Mouse (Mus musculus) heart, adult 9 months (tissue): ENCODE data around the gene Fancd2os.
A peak's percentile ranks its signal among the peaks of the same experiment; 100 is the strongest.

Experiments used
- DNase-seq, 2 experiments: peaks; one replicate each; pipeline ENCODE4 v3.0.0; 2022; ENCODE audit warnings: low spot score in 2 of 2

The Fancd2os gene

DNA sequence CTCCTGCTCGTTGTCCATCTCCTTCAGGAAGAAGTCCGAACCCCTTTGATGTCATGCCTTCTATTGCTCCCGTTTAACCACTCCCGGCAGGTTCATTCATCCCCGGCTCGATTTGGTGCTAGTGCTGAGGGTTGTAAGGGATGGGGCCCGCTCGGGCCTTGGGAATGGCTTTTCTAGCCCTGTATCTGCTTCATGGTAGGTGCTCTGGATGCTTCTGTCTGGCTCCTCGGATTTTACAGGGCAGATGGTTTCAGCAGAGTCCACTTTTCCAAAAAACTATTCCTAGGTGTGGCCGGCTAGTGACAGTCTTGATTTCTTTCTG lies 4.7 kb upstream of the Fancd2os start:
- DNase-seq = no peak

DNA sequence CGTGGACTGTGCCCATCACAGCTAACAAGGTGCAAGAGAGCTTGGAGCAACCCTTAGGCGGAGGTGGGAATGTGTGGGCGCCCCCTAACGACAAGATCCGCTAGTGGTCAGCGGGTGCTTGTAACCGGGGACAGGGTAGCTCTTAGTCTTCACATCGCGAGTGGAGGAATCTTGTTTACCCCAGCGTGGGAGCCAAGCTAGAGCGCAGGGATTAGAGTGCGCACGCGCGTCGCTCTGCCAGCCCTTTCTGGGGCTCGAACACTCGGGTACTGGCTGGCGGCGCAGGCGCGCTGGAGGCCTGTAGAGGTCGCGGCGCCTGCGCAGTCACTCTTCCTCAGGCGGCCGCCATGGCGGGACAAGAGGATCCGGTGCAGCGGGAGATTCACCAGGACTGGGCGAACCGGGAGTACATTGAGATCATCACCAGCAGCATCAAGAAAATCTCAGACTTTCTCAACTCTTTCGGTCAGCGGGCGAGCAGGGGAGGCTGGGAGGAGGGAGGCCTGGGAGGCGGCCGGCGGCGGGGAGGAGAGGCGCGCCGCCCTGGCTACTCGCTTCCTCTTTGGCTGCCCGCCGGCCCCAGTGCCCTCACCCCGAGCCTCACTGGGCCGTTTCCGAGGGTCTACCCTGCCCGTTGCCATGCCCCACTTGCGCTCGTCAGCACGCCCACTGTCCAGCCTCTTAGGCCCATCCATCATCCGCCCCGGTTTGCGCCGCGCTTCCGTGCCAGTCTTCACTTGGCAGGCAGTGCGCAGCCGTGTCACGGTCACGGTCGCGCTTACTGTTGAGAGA lies 4.1 kb upstream of the Fancd2os start, which contains the start of gene Brk1:
Gene Brk1 (plus strand): TSS at position 341 of the 792 bp plus-strand sequence.
- peak; percentile 90 to 93 for DNase-seq

DNA sequence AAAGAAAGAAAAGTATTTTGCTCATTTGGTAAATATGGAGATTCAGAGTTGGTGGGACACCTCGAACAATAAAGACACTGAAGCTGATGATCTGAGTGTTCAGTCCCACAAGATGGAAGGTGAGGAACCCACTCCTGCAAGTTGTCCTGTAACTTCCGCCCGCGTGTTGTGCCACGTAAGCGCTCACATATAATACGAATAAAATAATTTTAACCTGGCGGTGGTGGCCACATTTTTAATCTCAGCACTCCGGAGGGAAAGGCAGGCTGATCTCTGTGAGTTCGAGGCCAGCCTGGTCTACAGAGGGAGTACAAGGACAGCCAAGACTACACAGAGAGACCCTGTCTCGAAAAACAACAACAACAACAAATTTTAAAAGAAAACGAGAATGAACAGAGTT lies 3.5 kb upstream of the Fancd2os start:
- no peak for DNase-seq

DNA sequence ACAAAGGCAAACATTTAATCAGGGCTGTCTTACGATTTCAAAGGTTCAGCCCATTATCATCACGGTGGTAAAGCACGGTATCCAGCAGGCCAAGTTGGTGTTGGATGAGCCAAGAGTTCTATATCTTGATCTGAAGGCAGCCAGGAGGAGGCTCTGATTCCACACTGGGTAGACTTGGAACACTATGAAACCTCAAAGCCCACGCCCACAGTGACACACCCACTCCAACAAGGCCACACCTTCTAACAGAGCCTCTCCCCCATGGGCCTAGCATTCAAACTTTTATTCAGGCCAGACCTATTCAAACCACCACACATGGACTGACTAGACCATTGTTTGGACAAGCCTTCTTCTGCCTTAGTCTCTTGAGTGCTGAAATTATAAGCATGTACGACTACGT lies 2.3 kb upstream of the Fancd2os start:
- no peak for DNase-seq

DNA sequence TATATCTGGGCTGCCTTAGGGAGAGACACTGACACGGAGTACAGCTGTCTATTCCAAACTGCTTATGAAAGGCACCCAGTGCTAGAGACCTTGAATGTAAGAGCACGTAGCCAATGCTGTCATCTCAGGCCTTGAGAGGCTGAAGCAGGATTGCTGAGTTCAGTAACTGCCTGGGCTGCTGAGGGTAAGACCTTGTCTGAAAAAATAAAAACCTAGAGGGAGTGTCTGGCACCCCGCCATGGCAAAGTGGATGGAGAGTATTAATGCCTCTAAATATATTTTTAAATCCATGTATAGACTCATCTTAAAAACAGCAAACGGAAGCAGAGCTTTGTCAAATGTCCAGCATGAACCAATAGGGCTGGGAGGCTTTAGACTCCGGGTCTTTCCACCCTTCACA lies 682 bp downstream of the Fancd2os start:
- DNase-seq = no peak

DNA sequence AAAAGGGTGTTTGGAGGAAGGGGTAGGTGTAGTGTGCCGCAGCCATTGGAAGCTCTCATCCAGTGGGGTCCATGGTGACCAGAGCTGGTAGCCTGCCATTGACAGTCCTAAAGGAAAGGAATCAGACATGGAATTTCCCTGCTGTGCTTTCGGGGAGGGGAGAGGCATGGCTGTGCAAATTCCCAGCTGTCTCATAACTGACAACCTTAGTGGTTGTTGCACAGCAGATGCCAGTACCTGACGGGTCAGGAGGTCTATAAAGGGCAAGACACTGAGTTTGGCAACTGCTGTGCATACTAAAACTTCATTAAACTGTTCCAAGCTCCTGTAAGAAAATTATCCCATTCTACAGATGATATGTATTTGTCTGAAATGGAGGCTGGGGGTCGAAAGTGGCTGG lies 2.6 kb downstream of the Fancd2os start:
- DNase-seq = no peak

DNA sequence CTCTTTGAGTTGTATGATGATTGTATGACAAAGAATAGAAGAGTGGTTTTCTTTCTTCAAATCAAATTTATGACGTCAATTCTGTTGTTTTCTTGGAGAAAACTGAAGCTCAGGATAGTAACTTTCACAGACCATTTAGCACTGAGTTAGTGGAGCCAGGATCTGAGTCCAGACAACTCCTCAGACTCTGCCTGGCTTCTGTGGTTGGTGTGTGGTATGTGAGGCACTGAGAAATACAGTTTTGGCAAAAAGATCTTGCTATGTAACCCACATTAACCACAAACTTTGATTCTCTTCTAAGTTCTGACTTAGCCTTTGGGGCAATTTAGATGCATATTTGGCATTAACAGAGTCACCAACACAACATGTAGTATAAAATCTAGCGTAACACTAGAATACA lies 7.9 kb downstream of the Fancd2os start:
- DNase-seq = no peak

DNA sequence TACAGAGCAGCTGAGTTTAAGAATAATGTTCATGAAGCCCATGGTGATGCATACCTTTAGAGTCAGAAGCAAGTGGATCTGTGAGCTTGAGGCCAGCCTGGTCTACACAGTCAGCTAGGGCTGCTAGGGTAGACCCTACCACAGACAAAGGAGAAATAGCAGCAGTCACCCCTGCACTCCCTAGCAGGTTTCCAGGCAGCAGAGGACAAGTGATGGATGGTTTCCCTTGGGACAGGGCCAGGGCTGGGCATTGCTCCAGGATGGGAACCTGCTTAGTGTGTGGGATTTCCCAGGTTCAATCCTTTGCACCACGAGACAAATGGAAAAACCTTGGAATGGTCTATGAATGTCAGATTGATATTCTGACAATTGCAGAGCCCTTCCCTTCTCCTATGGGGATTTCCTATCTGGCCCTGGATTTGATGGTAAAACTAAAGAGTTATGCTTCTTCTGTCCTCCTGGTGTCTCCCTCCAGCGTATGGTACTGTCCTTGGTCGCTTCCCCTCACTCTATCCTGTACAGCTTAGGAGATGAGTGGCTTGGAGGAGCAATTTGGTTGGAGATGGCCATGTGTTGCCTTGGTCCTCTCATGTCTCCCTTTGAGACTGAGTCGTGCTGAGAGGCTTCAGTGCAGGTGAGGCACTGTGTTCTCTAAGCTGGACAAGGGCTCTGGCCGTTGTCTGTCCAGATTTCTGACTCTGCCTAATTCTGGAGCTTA lies 13.9 kb downstream of the Fancd2os start:
- DNase-seq = no peak

DNA sequence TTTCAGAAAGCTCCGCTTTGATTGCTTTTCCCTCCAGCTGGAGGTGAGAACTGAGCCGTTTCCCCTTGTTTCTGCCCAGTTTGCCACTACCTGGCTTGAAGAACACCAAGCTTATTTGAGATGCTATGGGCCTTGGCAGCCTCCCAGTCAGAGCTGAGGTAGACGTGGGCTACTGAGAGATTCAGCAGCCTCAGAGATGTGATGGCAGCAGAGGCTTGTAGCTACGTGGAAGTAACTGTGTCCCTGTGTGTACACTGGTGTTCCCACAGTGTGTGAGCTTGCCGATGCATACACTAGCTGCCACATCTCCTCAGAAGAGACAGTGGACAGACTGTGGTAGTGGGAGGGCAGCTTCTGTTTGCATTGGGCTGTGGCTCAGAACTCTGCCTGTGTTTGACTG lies 15.4 kb downstream of the Fancd2os start:
- DNase-seq = no peak

DNA sequence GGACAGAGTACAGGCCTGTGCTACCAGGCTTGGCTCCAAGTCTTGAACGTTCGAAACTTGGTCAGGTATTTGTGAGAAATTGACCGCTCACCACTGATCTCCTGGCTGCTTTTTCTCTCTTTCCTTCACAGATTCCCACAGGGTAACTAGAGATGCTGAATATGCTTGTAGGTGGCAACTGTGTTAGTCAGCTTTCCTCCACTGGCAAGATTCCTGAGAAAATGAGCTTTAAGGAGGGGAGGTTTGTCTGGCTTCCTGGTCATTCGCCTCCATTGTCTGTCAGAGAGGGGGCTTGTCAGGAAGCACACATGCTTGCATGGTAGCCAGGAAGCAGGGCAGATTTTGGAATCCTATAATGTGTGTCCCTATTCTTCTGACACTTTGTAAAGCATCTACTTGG lies 17.5 kb downstream of the Fancd2os start:
- DNase-seq = no peak

DNA sequence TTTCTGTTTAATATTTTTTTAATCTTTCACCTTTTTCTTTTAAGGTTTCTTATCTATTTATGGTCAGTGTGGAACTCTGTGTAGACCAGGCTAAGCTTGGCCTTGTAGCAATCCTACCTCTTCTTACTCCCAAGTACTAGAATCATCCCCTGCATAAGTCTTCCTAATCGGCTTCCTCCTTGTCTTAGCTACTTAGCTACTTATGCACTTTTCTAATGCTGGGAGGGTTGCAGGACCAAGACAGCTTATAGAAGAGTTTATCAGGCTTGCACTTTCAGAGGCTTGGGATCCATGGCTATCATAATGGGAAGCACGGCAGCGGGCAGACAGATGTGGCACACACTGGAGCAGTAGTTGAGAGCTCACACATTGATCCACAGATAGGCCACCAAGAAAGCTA lies 21.2 kb downstream of the Fancd2os start:
- DNase-seq = no peak

DNA sequence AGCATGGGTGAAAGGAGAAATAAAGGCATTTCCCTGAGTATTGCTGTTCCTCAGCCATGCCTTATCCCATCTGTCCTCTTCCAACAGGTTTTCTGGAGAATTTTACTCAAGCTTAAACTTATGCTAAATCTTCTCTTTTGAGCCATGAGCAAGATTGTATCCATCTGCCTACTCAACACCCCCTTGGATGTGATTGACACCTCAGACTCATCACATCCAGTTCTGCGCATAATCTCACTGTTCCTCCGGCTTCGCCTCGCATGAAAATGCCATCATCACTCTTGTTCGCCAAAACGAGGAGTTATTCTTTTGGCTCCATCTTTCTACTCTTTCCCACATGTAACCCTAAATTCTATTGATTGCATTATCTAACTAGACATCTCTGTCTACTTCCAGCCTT lies 24.5 kb downstream of the Fancd2os start:
- DNase-seq = no peak

DNA sequence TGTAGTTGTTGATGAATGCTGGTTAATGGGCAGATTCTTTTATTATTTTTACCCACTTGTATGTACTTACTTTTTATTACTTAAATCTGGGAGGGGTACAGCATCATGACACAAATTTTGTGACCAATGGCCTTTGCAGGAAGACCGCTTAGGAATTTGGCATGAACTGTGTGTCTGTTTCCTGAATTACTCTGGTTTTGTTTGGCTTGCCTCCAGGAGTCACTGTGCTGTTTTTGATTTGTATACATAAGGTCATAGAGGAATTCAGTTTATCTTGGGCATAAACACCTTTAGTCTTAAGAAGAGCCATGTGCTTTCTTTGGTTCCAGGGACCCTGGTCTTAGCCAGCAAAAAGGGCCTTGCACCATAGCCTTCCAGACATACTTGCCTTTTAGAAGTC lies 36.0 kb downstream of the Fancd2os start:
- no peak for DNase-seq

DNA sequence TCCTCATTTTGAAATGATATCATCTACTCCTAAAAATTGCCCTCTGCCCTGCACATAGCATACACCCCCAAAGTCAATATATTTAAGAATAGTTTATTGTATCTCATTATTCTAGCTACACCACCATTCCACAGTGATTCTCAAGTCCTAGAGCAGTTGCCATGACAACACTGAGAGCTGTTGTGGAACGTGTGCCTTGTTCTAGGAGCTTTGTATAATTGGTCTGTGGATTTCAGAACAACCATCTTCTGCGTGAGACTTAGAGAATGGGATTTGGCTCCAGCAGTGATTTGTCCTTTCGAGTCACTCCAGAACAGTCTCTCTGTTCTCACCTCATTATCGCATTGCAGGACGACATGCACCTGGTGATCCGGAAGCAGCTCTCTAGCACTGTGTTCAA lies 40.8 kb downstream of the Fancd2os start:
- DNase-seq = no peak
